ENCODE assay signal across 8 mouse cellular contexts in the genomic region with DNA sequence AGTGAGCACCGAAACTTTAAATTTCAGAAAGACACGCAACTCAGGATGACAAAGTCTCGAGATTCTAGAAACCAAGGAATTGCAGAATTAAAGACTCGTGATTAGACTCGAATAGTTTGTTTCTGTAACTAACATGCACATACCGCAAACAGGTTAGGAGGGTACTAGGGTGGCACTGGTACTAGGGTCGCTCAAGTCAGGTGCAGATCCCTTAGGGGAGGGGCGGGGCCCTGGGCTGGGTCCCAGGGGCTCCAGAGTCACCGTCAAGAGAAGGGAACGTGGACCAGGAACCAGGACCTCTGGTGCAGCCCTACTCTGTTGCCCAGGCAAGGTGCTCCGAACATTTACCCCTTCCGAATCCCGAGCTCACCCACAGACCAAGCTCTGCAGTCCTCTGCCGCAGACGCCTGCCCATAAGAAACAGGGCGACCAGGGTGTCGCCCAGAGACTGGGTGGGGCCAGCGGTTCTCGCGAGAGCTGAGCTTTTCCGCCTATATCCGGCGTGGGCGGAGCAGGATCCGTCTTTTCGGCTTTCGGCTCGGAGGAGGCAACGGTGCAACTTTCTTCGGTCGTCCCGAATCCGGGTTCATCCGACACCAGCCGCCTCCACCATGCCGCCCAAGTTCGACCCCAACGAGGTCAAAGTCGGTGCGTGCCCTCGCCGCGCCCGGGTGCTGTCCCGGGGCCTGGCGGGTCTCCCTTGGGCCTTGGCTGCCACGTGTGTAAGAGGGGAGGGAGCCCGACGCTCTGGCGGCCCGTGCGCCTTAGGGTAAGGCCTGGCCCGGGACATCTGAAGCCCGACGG. TPM values are rescaled to one million over a fixed set of nuclear protein-coding genes. Genes with fewer than 3 reads are reported as not detected.
A peak's percentile ranks its signal among the peaks of the same experiment; 100 is the strongest.
DNase-seq lines count a peak whose midpoint lies in the region; ATAC-seq and TF ChIP-seq lines count a peak whose summit lies in the region.

A gene (plus strand): TSS at position 368 of the 804 bp plus-strand sequence.
A gene (minus strand): TSS at position 423 of the 804 bp plus-strand sequence.

- in situ Hi-C loops in CH12.LX (cut with MboI; ENCODE audit: low pct_ligation_motif_present, low pct_unique_long_range_greater_than_20kb, low sequenced_read_pairs): no loop called here

- TF ChIP-seq CTCF in CH12.LX (conservative IDR thresholded peaks at IDR 0.05 in 1 of 2, IDR thresholded peaks at IDR 0.05 in 1 of 2; ENCODE audit: low read depth in 2 of 2, low read length in 2 of 2): no peak
- no peak for TF ChIP-seq CTCF in heart, postnatal 0 days (IDR thresholded peaks at IDR 0.05; ENCODE audit: low read depth)
- TF ChIP-seq CTCF in liver, postnatal 0 days (IDR thresholded peaks at IDR 0.05; ENCODE audit: low read depth): no peak

- H3K36me3 ChIP-seq in CH12.LX (replicated peaks in 1 of 2; ENCODE audit: control insufficient read depth in 1 of 2, insufficient read depth in 1 of 2, low read length in 1 of 2): peaks cover 27 to 58% of the 10 kb centered on the region in 2 experiments
- peaks cover 28% of the 10 kb centered on the region for H3K36me3 ChIP-seq in forebrain, embryonic 12.5 days (replicated peaks)
- H3K36me3 ChIP-seq in heart, postnatal 0 days (replicated peaks; ENCODE audit: control insufficient read depth, insufficient read depth, low read length): peaks cover 34% of the 10 kb centered on the region
- H3K36me3 ChIP-seq in liver, postnatal 0 days (replicated peaks; ENCODE audit: insufficient read depth, low read length): peaks cover 16% of the 10 kb centered on the region
- H3K36me3 ChIP-seq in neural tube, embryonic 14.5 days (ENCODE audit: control insufficient read depth, insufficient read depth, low read length): peaks cover 12% of the 10 kb centered on the region

- H3K4me1 ChIP-seq in CH12.LX (ENCODE audit: control insufficient read depth in 1 of 2, insufficient read depth in 2 of 2): peaks cover 8 to 35% of the 10 kb centered on the region in 2 experiments
- H3K4me1 ChIP-seq in forebrain, embryonic 12.5 days: peaks cover 46% of the 10 kb centered on the region
- H3K4me1 ChIP-seq in heart, postnatal 0 days (ENCODE audit: control insufficient read depth, insufficient read depth): peaks cover 19% of the 10 kb centered on the region
- peaks cover 43% of the 10 kb centered on the region for H3K4me1 ChIP-seq in liver, postnatal 0 days (ENCODE audit: insufficient read depth)
- peaks cover 22% of the 10 kb centered on the region for H3K4me1 ChIP-seq in neural tube, embryonic 14.5 days (ENCODE audit: control insufficient read depth, insufficient read depth, low read length)

- TF ChIP-seq POLR2A in CH12.LX (IDR thresholded peaks at IDR 0.05; ENCODE audit: low read depth, low read length): peak; percentile 99

- H3K79me2 ChIP-seq in CH12.LX (replicated peaks; ENCODE audit: control insufficient read depth, extremely low read depth, insufficient read depth, poor library complexity, severe bottlenecking): peaks cover 34% of the 10 kb centered on the region

- peak within 1 kb of the TSS; percentile 100 for H3K9ac ChIP-seq in CH12.LX (ENCODE audit: insufficient read depth, low read depth)
- H3K9ac ChIP-seq in forebrain, embryonic 12.5 days: peak within 1 kb of the TSS; percentile 93
- peak within 1 kb of the TSS; percentile 74 for H3K9ac ChIP-seq in heart, postnatal 0 days (replicated peaks; ENCODE audit: low read depth, low read length)
- peak within 1 kb of the TSS; percentile 95 for H3K9ac ChIP-seq in liver, postnatal 0 days (replicated peaks)
- H3K9ac ChIP-seq in neural tube, embryonic 14.5 days (replicated peaks; ENCODE audit: low read depth, low read length): peak within 1 kb of the TSS; percentile 83

- 3% methylated on average over 55 of the region's 55 CpGs for WGBS in forebrain, embryonic 12.5 days
- WGBS in heart, postnatal 0 days: 3% methylated on average over 55 of the region's 55 CpGs
- 3% methylated on average over 55 of the region's 55 CpGs for WGBS in liver, postnatal 0 days (ENCODE audit: insufficient replicate concordance)
- WGBS in neural tube, embryonic 14.5 days: 3% methylated on average over 55 of the region's 55 CpGs

- ATAC-seq in forebrain, embryonic 12.5 days (ENCODE audit: low FRiP score): peak; percentile 95
- peak; percentile 94 for ATAC-seq in heart, postnatal 0 days (ENCODE audit: insufficient read depth, low read depth)
- peak; percentile 84 for ATAC-seq in liver, postnatal 0 days
- peak; percentile 94 for ATAC-seq in neural tube, embryonic 14.5 days (ENCODE audit: low read depth)

- no peaks in the 10 kb centered on the region for H3K27me3 ChIP-seq in CH12.LX (replicated peaks)
- no peaks in the 10 kb centered on the region for H3K27me3 ChIP-seq in forebrain, embryonic 12.5 days
- no peaks in the 10 kb centered on the region for H3K27me3 ChIP-seq in heart, postnatal 0 days (ENCODE audit: control insufficient read depth, insufficient read depth, low read length)
- H3K27me3 ChIP-seq in liver, postnatal 0 days (ENCODE audit: insufficient read depth, low read length): no peaks in the 10 kb centered on the region
- no peaks in the 10 kb centered on the region for H3K27me3 ChIP-seq in neural tube, embryonic 14.5 days (ENCODE audit: control insufficient read depth, insufficient read depth, low read length)

- no peak for TF ChIP-seq RAD21 in CH12.LX (IDR thresholded peaks at IDR 0.05; ENCODE audit: low read depth, low read length)

- H3K27ac ChIP-seq in CH12.LX (ENCODE audit: insufficient read depth, low read depth): peak within 1 kb of the TSS; percentile 90
- peak within 1 kb of the TSS; percentile 79 for H3K27ac ChIP-seq in forebrain, embryonic 12.5 days
- peak within 1 kb of the TSS; percentile 88 for H3K27ac ChIP-seq in heart, postnatal 0 days (ENCODE audit: low read depth)
- H3K27ac ChIP-seq in liver, postnatal 0 days (ENCODE audit: low read depth): peak within 1 kb of the TSS; percentile 94
- H3K27ac ChIP-seq in neural tube, embryonic 14.5 days (ENCODE audit: low read depth, low read length): peak within 1 kb of the TSS; percentile 76

- dilution Hi-C loops in CH12.LX (cut with MboI; ENCODE audit: extremely low pct_ligation_motif_present, extremely low pct_unique_long_range_greater_than_20kb, low sequenced_read_pairs): no loop called here

- H3K4me3 ChIP-seq in CH12.LX (replicated peaks in 1 of 3; ENCODE audit: low read depth in 2 of 3, low read length in 2 of 3, poor library complexity in 1 of 3): peak within 1 kb of the TSS; percentile 82 to 97 (median 93)
- peak within 1 kb of the TSS; percentile 64 for H3K4me3 ChIP-seq in forebrain, embryonic 12.5 days (replicated peaks)
- peak within 1 kb of the TSS; percentile 55 for H3K4me3 ChIP-seq in heart, postnatal 0 days (ENCODE audit: low read depth, low read length)
- H3K4me3 ChIP-seq in liver, postnatal 0 days (ENCODE audit: low read depth, low read length): peak within 1 kb of the TSS; percentile 66
- peak within 1 kb of the TSS; percentile 73 for H3K4me3 ChIP-seq in neural tube, embryonic 14.5 days (ENCODE audit: low read depth, low read length)

- peak within 1 kb of the TSS; percentile 93 for H3K4me2 ChIP-seq in CH12.LX (ENCODE audit: insufficient read depth, low read depth, poor library complexity, severe bottlenecking)
- peak within 1 kb of the TSS; percentile 92 for H3K4me2 ChIP-seq in forebrain, embryonic 12.5 days
- H3K4me2 ChIP-seq in heart, postnatal 0 days (ENCODE audit: low read depth, low read length): peak within 1 kb of the TSS; percentile 71
- H3K4me2 ChIP-seq in liver, postnatal 0 days (ENCODE audit: low read depth, low read length): peak within 1 kb of the TSS; percentile 97
- peak within 1 kb of the TSS; percentile 99 for H3K4me2 ChIP-seq in neural tube, embryonic 14.5 days (ENCODE audit: low read depth, low read length)

- no peak for TF ChIP-seq EP300 in CH12.LX (IDR thresholded peaks at IDR 0.05; ENCODE audit: low read length)
- TF ChIP-seq EP300 in heart, postnatal 0 days (IDR thresholded peaks at IDR 0.05; ENCODE audit: low read depth): peak; percentile 96
- TF ChIP-seq EP300 in liver, postnatal 0 days (IDR thresholded peaks at IDR 0.05; ENCODE audit: low read depth): peak; percentile 82

- H3K9me3 ChIP-seq in CH12.LX (replicated peaks; ENCODE audit: low read length): no peaks in the 10 kb centered on the region
- no peaks in the 10 kb centered on the region for H3K9me3 ChIP-seq in forebrain, embryonic 12.5 days
- no peaks in the 10 kb centered on the region for H3K9me3 ChIP-seq in heart, postnatal 0 days (replicated peaks; ENCODE audit: control insufficient read depth, low read length)
- no peaks in the 10 kb centered on the region for H3K9me3 ChIP-seq in liver, postnatal 0 days (ENCODE audit: low read length)
- no peaks in the 10 kb centered on the region for H3K9me3 ChIP-seq in neural tube, embryonic 14.5 days (ENCODE audit: control insufficient read depth, low read length)

- peak; percentile 91 for DNase-seq in CH12.LX (ENCODE audit: extremely low read depth)
- DNase-seq in c-Kit-positive CD71-positive TER-119-negative erythroid progenitor cells, embryonic 14.5 days (ENCODE audit: low read depth): peak; percentile 83
- peak; percentile 87 for DNase-seq in heart, postnatal 0 days (ENCODE audit: low spot score)
- peak; percentile 98 for DNase-seq in kidney, postnatal 4 days
- peak; percentile 95 for DNase-seq in liver, postnatal 0 days
- peak; percentile 97 for DNase-seq in testis, postnatal 10 days (ENCODE audit: low spot score)

TF ChIP-seq in CH12.LX, 34 proteins besides CTCF, POLR2A, EP300 and RAD21 (continues in another document):
- TF ChIP-seq ELF1 (IDR thresholded peaks at IDR 0.05; ENCODE audit: low read depth, low read length) (peak; percentile 73), JUND (conservative IDR thresholded peaks at IDR 0.05; ENCODE audit: low read depth, low read length) (no peak)

RNA-seq across cellular contexts. Expression of the first gene that starts in this region (rescaled TPM):
- total RNA-seq in CH12.LX (2012; rRNA removed) (2,275 and 2,528 TPM in 2 replicates), CH12.LX (2014; rRNA removed) (1,298 and 1,607 TPM in 2 replicates)
- 87.8 and 91.3 TPM in 2 replicates for polyA plus RNA-seq in CH12.LX (2012; ENCODE audit: insufficient read length, low read depth)
- polyA plus RNA-seq in forebrain, embryonic 12.5 days (2016; fragmentation: Nextera tagmentation; extraction: Ambion mirVana): 115 and 128 TPM in 2 replicates
- 242 and 255 TPM in 2 replicates for total RNA-seq in heart, postnatal 0 days (2014; rRNA removed; ENCODE audit: low replicate concordance)
- polyA plus RNA-seq in heart, postnatal 0 days (2015; fragmentation: Nextera tagmentation; extraction: Ambion mirVana): 76.9 and 80.1 TPM in 2 replicates
- 103 and 104 TPM in 2 replicates for polyA plus RNA-seq in liver, postnatal 0 days (2015; fragmentation: Nextera tagmentation; extraction: Ambion mirVana)
- polyA plus RNA-seq in neural tube, embryonic 14.5 days (2014; fragmentation: Nextera tagmentation; extraction: Ambion mirVana): 99.4 and 113 TPM in 2 replicates

RNA-seq across cellular contexts. Expression of the second gene that starts in this region (rescaled TPM):
- 9.5 and 10.2 TPM in 2 replicates for total RNA-seq in CH12.LX (2012; rRNA removed)
- total RNA-seq in CH12.LX (2014; rRNA removed): 4.6 and 5.0 TPM in 2 replicates
- polyA plus RNA-seq in CH12.LX (2012; ENCODE audit: insufficient read length, low read depth): 4.7 and 5.4 TPM in 2 replicates
- polyA plus RNA-seq in forebrain, embryonic 12.5 days (2016; fragmentation: Nextera tagmentation; extraction: Ambion mirVana): 16.6 and 18.2 TPM in 2 replicates
- 5.9 and 12.0 TPM in 2 replicates for total RNA-seq in heart, postnatal 0 days (2014; rRNA removed; ENCODE audit: low replicate concordance)
- polyA plus RNA-seq in heart, postnatal 0 days (2015; fragmentation: Nextera tagmentation; extraction: Ambion mirVana): 5.4 and 5.6 TPM in 2 replicates
- 1.3 and 1.6 TPM in 2 replicates for polyA plus RNA-seq in liver, postnatal 0 days (2015; fragmentation: Nextera tagmentation; extraction: Ambion mirVana)
- 19.3 and 22.8 TPM in 2 replicates for polyA plus RNA-seq in neural tube, embryonic 14.5 days (2014; fragmentation: Nextera tagmentation; extraction: Ambion mirVana)

Comparison
In these comparisons a context has a peak if more than half of its experiments do, and no peak if none do; other contexts are left out.
1. Peak in every context shown above with its lines: DNase-seq, ATAC-seq, H3K4me3 ChIP-seq and H3K27ac ChIP-seq.